Mouse (Mus musculus): ENCODE measurements around the gene Ranbp3. TPM values are rescaled to one million over a fixed set of nuclear protein-coding genes. Genes with fewer than 3 reads are reported as not detected.
"Not testable (repeated sequence)": the region's sequence is repeated elsewhere in the genome, so short reads cannot be mapped to it uniquely, and the experiment has no call there.

The Ranbp3 gene
- polyA plus RNA-seq (2012; rRNA removed) = 63.4 and 68.3 TPM in 2 replicates

- peak; percentile 80 for DNase-seq (ENCODE audit: low read depth)
These were observed at the start of gene Ranbp3 for GRCm38 (mm10) chr17:56672941-56673646. Gene Ranbp3, plus strand, starts transcription at chr17:56673294.

- DNase-seq (ENCODE audit: low read depth) = no peak
These were observed 47.6 kb upstream of the Ranbp3 start for GRCm38 (mm10) chr17:56625495-56625894.

- DNase-seq (ENCODE audit: low read depth) = no peak
These were observed 46.8 kb upstream of the Ranbp3 start for GRCm38 (mm10) chr17:56626260-56626659.

- DNase-seq (ENCODE audit: low read depth) = no peak
These were observed 46.2 kb upstream of the Ranbp3 start, which contains the start of gene Lonp1 for GRCm38 (mm10) chr17:56626754-56627470. Gene Lonp1, minus strand, starts transcription at chr17:56626887.

GRCm38 (mm10) chr17:56627530-56628277, 45.4 kb upstream of the Ranbp3 start, which contains the start of gene Catsperd:
Gene Catsperd, plus strand, starts transcription at chr17:56628143.
- DNase-seq (ENCODE audit: low read depth) = no peak

GRCm38 (mm10) chr17:56629800-56630781, 43.0 kb upstream of the Ranbp3 start:
- DNase-seq (ENCODE audit: low read depth) = not testable (repeated sequence)

- DNase-seq (ENCODE audit: low read depth) = no peak
These were observed 41.3 kb upstream of the Ranbp3 start for GRCm38 (mm10) chr17:56631807-56632206.

GRCm38 (mm10) chr17:56634023-56634422, 39.1 kb upstream of the Ranbp3 start:
- no peak for DNase-seq (ENCODE audit: low read depth)

GRCm38 (mm10) chr17:56643237-56643636, 29.9 kb upstream of the Ranbp3 start:
- no peak for DNase-seq (ENCODE audit: low read depth)

- DNase-seq (ENCODE audit: low read depth) = no peak
These were observed 25.5 kb upstream of the Ranbp3 start for GRCm38 (mm10) chr17:56647546-56647945.

GRCm38 (mm10) chr17:56651801-56652200, 21.3 kb upstream of the Ranbp3 start:
- peak; percentile 63 for DNase-seq (ENCODE audit: low read depth)

- no peak for DNase-seq (ENCODE audit: low read depth)
These were observed 18.3 kb upstream of the Ranbp3 start for GRCm38 (mm10) chr17:56654771-56655170.

- no peak for DNase-seq (ENCODE audit: low read depth)
These were observed 17.8 kb upstream of the Ranbp3 start for GRCm38 (mm10) chr17:56655311-56655710.

- DNase-seq (ENCODE audit: low read depth) = no peak
These were observed 16.9 kb upstream of the Ranbp3 start for GRCm38 (mm10) chr17:56656171-56656570.

- no peak for DNase-seq (ENCODE audit: low read depth)
These were observed 9.4 kb upstream of the Ranbp3 start for GRCm38 (mm10) chr17:56663659-56664058.

GRCm38 (mm10) chr17:56664333-56664732, 8.8 kb upstream of the Ranbp3 start:
- DNase-seq (ENCODE audit: low read depth) = no peak

GRCm38 (mm10) chr17:56666384-56666783, 6.7 kb upstream of the Ranbp3 start:
- no peak for DNase-seq (ENCODE audit: low read depth)

- DNase-seq (ENCODE audit: low read depth) = no peak
These were observed 5.5 kb upstream of the Ranbp3 start for GRCm38 (mm10) chr17:56667591-56667990.

- no peak for DNase-seq (ENCODE audit: low read depth)
These were observed 4.5 kb upstream of the Ranbp3 start for GRCm38 (mm10) chr17:56668384-56669144.

GRCm38 (mm10) chr17:56669766-56670165, 3.3 kb upstream of the Ranbp3 start:
- DNase-seq (ENCODE audit: low read depth) = no peak
